Mouse (Mus musculus): ENCODE data around the gene Myo18a.

DNA sequence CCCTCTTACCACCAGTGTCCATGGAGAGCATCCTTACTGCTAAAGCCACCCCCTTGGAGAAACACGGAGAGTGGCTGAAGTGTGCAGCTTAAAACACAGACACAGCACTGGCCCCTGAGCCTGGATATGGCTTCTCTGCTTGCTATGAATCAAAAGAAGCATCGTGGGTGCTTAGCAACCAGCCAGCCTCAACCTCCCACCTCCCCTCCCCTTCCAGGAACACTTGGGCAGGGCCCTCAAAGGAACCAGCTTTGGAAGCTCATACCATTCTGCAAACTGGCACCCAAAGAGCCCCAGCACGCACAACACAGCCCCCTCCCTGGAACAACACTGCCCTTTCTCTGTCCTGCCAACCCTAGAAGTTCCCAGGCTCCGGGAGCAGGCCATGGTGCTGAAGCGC, 146.3 kb downstream of the Myo18a start:
- TF ChIP-seq CTCF (IDR thresholded peaks at IDR 0.05; ENCODE audit: low read depth) (no peak), EP300 (IDR thresholded peaks at IDR 0.05; ENCODE audit: low read depth) (no peak)

Measured in heart, postnatal 0 days (tissue).